Mouse (Mus musculus): Measurements from ENCODE around the gene Pik3cd. TPM values are rescaled to one million over a fixed set of nuclear protein-coding genes. Genes with fewer than 3 reads are reported as not detected.

The Pik3cd gene
- total RNA-seq, 2 experiments from 2014 or later = 28.6 to 30.4 TPM

- no peak for DNase-seq (ENCODE audit: low spot score in 2 of 2)
These were observed 11.0 kb downstream of the Pik3cd start for GRCm38 (mm10) chr4:149691368-149691767.

GRCm38 (mm10) chr4:149690828-149691280 lies 11.5 kb downstream of the Pik3cd start:
- no peak for DNase-seq (ENCODE audit: low spot score in 2 of 2)

DNA sequence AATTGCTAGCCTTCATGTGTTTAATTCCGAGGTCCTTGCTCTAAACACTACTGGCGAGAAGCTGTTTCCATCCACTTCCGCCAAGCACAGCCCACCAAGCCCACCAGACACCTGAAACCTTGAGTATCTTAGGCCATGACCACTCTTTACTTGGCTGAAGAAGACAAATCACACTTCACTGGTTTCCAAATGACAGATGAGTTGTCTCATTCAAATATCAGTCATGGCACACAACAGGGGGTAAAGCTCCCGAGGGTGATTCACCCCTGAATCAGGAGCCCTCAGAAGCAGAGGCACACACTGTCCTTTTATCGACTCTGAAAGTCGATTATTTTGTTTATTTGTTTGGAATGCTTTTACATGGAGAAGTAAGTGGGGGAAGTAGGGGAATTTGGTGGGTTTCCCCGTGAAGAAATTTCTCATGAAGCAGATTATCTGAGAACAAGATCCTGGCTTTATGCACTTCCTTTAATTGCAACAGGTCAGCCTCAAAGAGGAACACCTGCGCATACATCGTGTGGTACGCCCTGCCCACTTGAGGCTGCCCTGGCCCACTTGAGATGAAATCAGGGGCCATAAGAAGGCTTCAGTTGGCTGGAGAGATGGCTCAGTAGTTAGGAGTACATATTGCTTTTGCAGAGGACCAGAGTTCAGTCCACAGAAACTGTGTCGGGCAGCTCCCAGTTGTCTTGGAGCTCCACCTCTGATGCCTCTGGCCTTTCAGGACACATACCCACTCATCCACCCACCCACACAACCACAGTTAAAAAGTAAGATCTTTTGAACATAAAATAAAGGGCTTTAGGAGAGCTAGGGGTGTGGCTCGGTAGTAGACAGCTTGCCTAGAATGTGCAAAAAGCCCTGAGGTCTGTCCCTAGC lies 12.3 kb downstream of the Pik3cd start:
- DNase-seq (ENCODE audit: low spot score in 2 of 2) = no peak

GRCm38 (mm10) chr4:149688861-149689260 lies 13.5 kb downstream of the Pik3cd start:
- no peak for DNase-seq (ENCODE audit: low spot score in 2 of 2)

- DNase-seq (ENCODE audit: low spot score in 2 of 2) = no peak
These were observed 17.3 kb downstream of the Pik3cd start for GRCm38 (mm10) chr4:149684841-149685623.

DNA sequence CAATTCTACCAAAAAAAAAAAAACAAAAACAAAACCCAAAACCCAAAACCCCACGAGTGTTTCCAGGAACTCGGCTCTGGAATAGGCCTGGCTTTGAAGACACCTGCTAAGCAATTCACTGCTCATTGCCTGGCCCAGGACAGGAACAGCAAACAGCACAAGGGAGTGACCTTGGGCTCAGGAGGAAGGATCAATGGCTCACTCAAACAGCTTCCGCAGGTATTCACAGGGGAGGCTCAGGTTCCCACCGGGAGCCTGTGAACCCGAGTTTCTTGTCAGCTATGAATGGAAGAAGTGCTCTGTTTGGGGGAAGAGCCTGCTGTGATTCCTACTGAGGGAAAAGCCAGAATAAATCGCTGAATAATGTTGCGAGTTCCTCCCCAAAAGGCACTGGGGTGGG lies 18.5 kb downstream of the Pik3cd start:
- DNase-seq (ENCODE audit: low spot score in 2 of 2) = no peak

DNA sequence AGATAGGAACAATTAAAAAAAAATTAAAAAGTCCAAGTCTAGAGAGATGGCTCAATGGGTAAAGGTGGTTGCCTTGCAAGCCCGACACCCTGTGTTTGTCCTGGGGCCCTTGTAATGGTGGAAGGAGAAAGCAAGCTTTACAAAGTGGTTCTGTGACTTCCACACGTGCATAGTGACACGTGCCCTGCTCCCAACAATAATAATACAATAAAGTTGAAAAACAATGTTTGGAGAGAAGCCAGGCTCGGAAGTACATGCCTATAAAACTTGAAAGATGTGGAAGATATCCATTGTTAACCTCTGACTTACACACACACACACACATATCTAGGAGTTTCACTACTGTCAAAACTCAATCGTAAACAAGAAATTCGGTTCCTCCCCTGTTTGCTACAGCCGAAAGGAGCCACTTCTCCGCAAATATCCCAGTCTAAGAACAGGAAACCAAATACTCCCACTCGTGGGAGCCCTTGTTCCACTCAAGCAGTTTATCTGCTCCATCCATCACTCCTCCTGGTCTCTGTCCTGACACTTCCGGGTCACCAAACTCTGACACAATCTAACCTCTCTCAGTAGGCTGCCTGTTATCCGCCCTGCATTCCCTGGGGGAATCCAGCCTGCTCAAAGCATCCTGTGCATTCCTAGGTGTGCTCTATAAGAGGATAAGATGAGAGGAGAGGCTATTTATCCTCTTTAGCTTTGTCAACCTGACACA lies 23.2 kb downstream of the Pik3cd start:
- no peak for DNase-seq (ENCODE audit: low spot score in 2 of 2)

DNA sequence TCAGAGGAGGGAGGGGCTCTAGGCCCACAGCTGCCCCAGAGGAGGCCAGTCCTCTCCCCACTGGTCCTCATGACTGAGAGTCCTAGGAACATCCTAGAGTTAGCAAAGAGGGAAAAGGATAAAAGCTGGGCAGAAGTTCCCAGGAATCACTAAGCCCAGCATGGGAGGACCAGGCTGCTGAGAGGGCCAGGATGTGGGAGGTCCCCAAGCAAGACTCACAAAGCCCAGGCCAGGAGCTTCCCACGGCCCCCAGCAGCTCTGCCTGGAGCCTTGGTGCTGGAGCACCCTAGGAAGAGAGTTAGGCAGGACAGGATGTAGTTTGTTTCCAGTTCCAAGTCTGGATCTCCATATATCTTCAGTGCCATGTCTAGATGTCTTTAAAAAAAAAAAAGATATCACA lies 24.4 kb downstream of the Pik3cd start:
- no peak for DNase-seq (ENCODE audit: low spot score in 2 of 2)

DNA sequence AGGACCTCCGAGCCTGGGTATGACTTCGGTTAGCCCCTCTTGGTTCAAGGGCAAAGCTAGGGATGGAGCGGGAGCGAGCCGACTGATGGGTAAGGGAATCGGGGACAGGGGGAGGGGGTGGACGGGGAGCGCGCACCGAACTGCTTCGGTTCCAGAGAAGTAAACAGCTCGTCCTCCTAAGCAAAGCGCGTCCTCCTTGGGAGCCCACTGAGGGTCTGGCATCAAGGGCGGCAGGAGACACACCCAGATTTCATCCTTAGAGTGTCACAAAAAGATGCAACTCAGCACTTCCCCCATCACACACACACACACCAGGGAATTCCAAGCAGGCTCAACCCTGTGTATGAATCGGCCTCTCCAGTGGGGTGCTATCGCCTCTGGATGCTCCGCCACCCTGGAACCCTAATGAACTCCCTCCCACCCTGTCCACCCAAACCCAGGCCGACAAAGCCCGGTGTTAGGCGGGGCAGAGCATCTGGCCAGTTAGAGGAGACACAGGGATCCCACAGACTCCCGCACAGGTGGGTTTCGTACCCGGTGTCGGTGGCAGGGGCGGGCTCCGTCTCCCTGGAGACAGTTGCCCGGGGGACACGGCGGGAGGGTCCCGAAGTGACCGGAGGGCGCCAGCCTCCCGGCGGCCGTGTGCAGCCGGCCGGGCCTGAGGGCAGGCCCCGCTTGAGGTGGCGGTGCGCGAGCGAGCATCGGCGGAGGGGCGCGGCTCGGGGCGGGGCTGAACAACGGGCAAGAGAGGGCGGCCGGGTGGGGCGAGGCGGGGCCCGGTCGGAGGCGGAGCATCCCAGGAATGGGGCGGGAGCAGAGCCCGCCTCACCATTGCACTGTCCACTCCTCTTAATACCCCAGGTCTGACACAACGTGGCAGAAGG lies 26.8 kb downstream of the Pik3cd start:
- DNase-seq (ENCODE audit: low spot score in 2 of 2) = peak; percentile 64 to 71

DNA sequence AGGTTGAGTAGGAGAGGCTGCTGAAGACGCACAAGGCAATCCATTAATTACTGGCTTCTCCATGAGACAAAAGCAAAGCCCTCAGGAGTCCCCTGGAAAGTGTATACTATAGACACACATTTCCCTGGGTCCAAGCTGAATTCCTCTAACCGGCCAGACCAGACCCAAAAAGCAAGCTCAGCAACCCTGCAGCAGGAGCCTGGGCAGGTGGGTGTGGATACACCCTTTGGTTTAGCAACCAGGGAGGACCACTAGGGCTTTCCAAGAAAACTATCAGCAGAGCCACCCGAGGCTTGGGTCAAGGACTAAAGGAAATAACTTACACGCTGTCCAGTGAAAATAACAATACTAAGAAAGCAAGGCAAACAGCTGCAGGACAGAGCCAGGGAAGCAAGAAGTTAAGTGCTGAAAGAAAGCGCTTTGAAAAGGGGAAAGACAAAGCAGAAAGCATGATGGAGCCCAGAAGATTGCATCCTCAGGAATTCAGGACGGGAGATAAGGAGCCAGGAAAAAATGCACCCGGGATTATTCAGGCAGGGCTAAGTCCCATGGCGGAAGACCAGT lies 27.5 kb downstream of the Pik3cd start:
- DNase-seq (ENCODE audit: low spot score in 2 of 2) = no peak

GRCm38 (mm10) chr4:149672747-149673146 lies 29.6 kb downstream of the Pik3cd start:
- DNase-seq (ENCODE audit: low spot score in 2 of 2) = no peak

DNA sequence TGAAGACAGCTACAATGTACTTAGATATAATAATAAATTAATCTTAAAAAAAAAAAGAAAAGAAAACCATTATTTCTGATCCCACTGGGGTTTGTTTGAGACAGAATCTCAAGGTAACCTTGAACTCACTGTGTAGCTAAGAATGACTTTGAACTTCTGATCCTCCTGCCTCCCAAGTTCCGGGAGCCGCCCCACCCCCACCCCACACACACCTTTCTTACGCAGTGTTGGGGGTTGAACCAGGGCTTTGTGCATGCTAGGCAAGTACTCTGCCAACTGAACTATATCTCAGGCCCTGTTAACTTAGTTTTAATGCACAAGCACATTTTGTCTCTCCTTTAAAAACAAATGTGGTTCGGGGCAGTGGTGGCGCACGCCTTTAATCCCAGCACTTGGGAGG lies 31.2 kb downstream of the Pik3cd start:
- DNase-seq (ENCODE audit: low spot score in 2 of 2) = no peak

DNA sequence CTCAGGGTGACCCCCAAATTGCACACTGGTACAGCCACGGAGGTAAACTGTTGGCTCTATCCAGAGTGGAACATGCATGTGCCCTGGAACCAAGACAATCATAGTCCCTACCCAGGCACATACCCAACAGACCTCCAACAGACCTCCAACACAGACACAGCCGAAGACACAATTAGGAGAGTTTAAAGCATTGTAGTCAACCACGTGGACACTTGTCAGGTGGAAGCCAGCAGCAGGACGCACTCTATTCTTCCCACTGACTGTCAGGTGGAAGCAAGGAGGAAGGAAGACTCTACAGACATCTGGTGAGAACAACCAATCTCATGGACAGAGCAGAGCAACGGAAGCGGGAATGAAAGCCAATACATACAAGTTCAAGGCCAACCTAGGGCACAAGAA lies 36.7 kb downstream of the Pik3cd start:
- DNase-seq (ENCODE audit: low spot score in 2 of 2) = no peak

GRCm38 (mm10) chr4:149665016-149665691 lies 37.2 kb downstream of the Pik3cd start:
- no peak for DNase-seq (ENCODE audit: low spot score in 2 of 2)

- DNase-seq (ENCODE audit: low spot score in 2 of 2) = no peak
These were observed 38.4 kb downstream of the Pik3cd start for GRCm38 (mm10) chr4:149663849-149664503.

DNA sequence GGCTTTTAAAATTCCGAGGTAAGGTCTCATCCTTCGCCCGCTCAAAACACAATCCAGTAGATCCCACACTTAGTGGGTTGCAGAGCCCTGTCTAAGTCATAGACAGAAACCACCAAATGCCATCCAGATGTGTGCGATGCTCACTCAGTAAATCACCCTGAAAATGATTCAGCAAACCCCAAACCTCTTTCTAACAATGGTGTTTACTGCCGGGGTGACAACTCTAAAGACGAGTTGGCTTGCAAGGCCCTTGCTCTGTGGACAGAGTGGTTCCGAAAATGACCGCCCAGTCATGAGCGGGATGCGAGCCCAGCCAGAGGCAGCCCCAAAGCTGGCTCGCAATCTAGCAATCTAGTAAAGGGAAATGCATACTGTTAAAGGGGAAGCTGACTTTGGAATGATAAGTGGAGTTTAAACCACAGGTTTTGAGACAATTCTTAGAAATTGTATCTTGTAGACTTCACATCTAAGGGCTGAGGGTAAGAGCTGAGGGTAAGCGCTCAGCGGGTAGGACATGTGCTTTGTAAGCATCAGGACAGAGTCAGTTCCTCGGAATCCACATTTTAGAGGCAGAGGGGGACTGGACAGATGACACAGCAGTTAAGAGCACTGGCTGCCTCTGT lies 40.3 kb downstream of the Pik3cd start:
- no peak for DNase-seq (ENCODE audit: low spot score in 2 of 2)

DNA sequence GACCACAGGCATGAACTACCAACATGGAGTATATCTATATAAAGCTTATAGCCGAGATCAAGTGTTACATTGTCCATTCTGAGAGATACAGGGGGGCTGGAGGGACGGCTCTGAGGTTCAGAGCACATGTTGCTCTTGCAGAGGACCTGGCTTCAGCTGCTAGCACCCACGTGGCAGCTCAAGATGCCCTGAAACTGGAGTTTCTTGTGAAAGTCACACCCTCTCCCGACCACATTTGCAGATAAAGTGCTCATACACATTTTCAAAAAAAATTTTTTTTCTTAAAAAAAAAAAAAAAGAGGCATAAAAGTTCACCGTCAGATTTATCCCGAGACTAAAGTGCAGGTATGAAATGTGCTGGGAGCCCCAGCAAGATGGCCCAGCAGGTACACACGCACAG lies 41.8 kb downstream of the Pik3cd start:
- no peak for DNase-seq (ENCODE audit: low spot score in 2 of 2)

- peak in 1 of 2 experiments; percentile 9 for DNase-seq (ENCODE audit: low spot score in 2 of 2)
These were observed 42.8 kb downstream of the Pik3cd start for GRCm38 (mm10) chr4:149659495-149660116.
